Mouse (Mus musculus) liver, embryonic 15.5 days (tissue): ENCODE measurements around the gene Rps6ka1. TPM values are rescaled to one million over a fixed set of nuclear protein-coding genes. Genes with fewer than 3 reads are reported as not detected.

Experiments used
- ATAC-seq: fragments of 200-750 bp; cut with Nextera tagmentation; 2 replicates; pipeline ENCODE4 v1.8.0; 2017; ENCODE audit warnings: moderate number of reproducible peaks, mild to moderate bottlenecking, moderate library complexity; ENCODE audit not compliant: insufficient read depth
- H3K27ac ChIP-seq: fragments of 300-500 bp; sonication (generic); replicated peaks from 2 replicates; pipeline ENCODE4 v1.5.1; 2015; ENCODE audit warnings: mild to moderate bottlenecking, inconsistent platforms
- H3K27me3 ChIP-seq: fragments of 300-500 bp; sonication (generic); 2 replicates; pipeline ENCODE4 v1.6.1; 2015; ENCODE audit warnings: mild to moderate bottlenecking, inconsistent platforms
- H3K36me3 ChIP-seq: fragments of 300-500 bp; sonication (generic); replicated peaks from 2 replicates; pipeline ENCODE4 v1.6.1; 2015; ENCODE audit warnings: moderate library complexity, mild to moderate bottlenecking, inconsistent platforms
- H3K4me1 ChIP-seq: fragments of 300-500 bp; sonication (generic); replicated peaks from 2 replicates; pipeline ENCODE4 v1.6.1; 2015; ENCODE audit warnings: inconsistent platforms
- H3K4me2 ChIP-seq: fragments of 300-500 bp; sonication (generic); 2 replicates; pipeline ENCODE4 v1.6.1; 2015; ENCODE audit warnings: moderate library complexity, mild to moderate bottlenecking, inconsistent platforms
- H3K4me3 ChIP-seq: fragments of 300-500 bp; sonication (generic); replicated peaks from 2 replicates; pipeline ENCODE4 v1.5.1; 2015; ENCODE audit warnings: mild to moderate bottlenecking, inconsistent platforms
- H3K9ac ChIP-seq: fragments of 300-500 bp; sonication (generic); 2 replicates; pipeline ENCODE4 v1.6.1; 2015; ENCODE audit warnings: moderate library complexity, mild to moderate bottlenecking, inconsistent platforms
- H3K9me3 ChIP-seq: fragments of 300-500 bp; sonication (generic); replicated peaks from 2 replicates; pipeline ENCODE4 v1.6.1; 2016; ENCODE audit warnings: inconsistent platforms
- WGBS: fragments of 180-500 bp; shearing (Covaris S2); methylation state at CpG from one replicate; pipeline ENCODE4 v1.1.7; 2015; ENCODE audit warnings: mixed read lengths; ENCODE audit not compliant: insufficient replicate concordance; 5-methylcytosine and 5-hydroxymethylcytosine counted together
- polyA plus RNA-seq: library from polyadenylated mRNA; unstranded; fragments of >200 nt; fragmentation: Nextera tagmentation; extraction: Ambion mirVana; gene quantifications from 2 replicates; pipeline ENCODE4 v1.2.1, GENCODE M21; 2015

Gene Rps6ka1
- polyA plus RNA-seq, 1 experiment from 2014 or later = 68.0 TPM

- Histone ChIP-seq H3K9ac (no peak overlapping the region), H3K27me3 (no peaks in the 10 kb centered on the region), H3K4me3 (no peak overlapping the region), H3K4me1 (peaks cover 12% of the 10 kb centered on the region), H3K4me2 (no peak overlapping the region), H3K36me3 (no peaks in the 10 kb centered on the region), H3K9me3 (no peaks in the 10 kb centered on the region), H3K27ac (no peak overlapping the region)
- ATAC-seq = no peak
- WGBS = 68% methylated on average over 1 of the region's 1 CpGs
These were observed 9.4 kb upstream of the Rps6ka1 start for GRCm38 (mm10) chr4:133896984-133897383.

- 87% methylated on average over 3 of the region's 3 CpGs for WGBS
- no peak overlapping the region for H3K27ac ChIP-seq
- H3K4me2 ChIP-seq = no peak overlapping the region
- no peaks in the 10 kb centered on the region for H3K27me3 ChIP-seq
- H3K9ac ChIP-seq = no peak overlapping the region
- no peak overlapping the region for H3K4me3 ChIP-seq
- peaks cover 12% of the 10 kb centered on the region for H3K4me1 ChIP-seq
- no peaks in the 10 kb centered on the region for H3K36me3 ChIP-seq
- no peaks in the 10 kb centered on the region for H3K9me3 ChIP-seq
- ATAC-seq = no peak
These were observed 8.4 kb upstream of the Rps6ka1 start for GRCm38 (mm10) chr4:133896002-133896401.

GRCm38 (mm10) chr4:133887249-133887648 lies 348 bp downstream of the Rps6ka1 start:
- no peaks in the 10 kb centered on the region for H3K9me3 ChIP-seq
- peak overlapping the region; percentile 70 for H3K4me3 ChIP-seq
- H3K27ac ChIP-seq = peak overlapping the region; percentile 72; the same call in 1 of the 2 replicates
- peaks cover 46% of the 10 kb centered on the region for H3K27me3 ChIP-seq
- H3K4me2 ChIP-seq = peak overlapping the region; percentile 97
- peak overlapping the region; percentile 68 for H3K9ac ChIP-seq
- peak; percentile 30; the same call in 1 of the 2 replicates for ATAC-seq
- under 1% methylated on average over 32 of the region's 32 CpGs for WGBS
- H3K4me1 ChIP-seq = peaks cover 38% of the 10 kb centered on the region
- H3K36me3 ChIP-seq = no peaks in the 10 kb centered on the region

- H3K36me3 ChIP-seq = no peaks in the 10 kb centered on the region
- peaks cover 46% of the 10 kb centered on the region for H3K27me3 ChIP-seq
- H3K9me3 ChIP-seq = no peaks in the 10 kb centered on the region
- H3K4me2 ChIP-seq = peak overlapping the region; percentile 97
- no peak for ATAC-seq
- H3K9ac ChIP-seq = no peak overlapping the region
- H3K4me3 ChIP-seq = peak overlapping the region; percentile 70
- no peak overlapping the region; the same call in 1 of the 2 replicates for H3K27ac ChIP-seq
- WGBS = 38% methylated on average over 10 of the region's 10 CpGs
- H3K4me1 ChIP-seq = peaks cover 50% of the 10 kb centered on the region
These were observed 1.6 kb downstream of the Rps6ka1 start for GRCm38 (mm10) chr4:133885991-133886501.

GRCm38 (mm10) chr4:133885331-133885730 lies 2.3 kb downstream of the Rps6ka1 start:
- no peaks in the 10 kb centered on the region for H3K9me3 ChIP-seq
- H3K4me1 ChIP-seq = peaks cover 51% of the 10 kb centered on the region
- WGBS = 63% methylated on average over 4 of the region's 4 CpGs
- H3K4me2 ChIP-seq = peak overlapping the region; percentile 97
- H3K36me3 ChIP-seq = no peaks in the 10 kb centered on the region
- no peak overlapping the region for H3K27ac ChIP-seq
- peaks cover 46% of the 10 kb centered on the region for H3K27me3 ChIP-seq
- no peak for ATAC-seq
- H3K4me3 ChIP-seq = peak overlapping the region; percentile 70; the same call in 1 of the 2 replicates
- no peak overlapping the region for H3K9ac ChIP-seq

- peaks cover 51% of the 10 kb centered on the region for H3K4me1 ChIP-seq
- no peaks in the 10 kb centered on the region for H3K9me3 ChIP-seq
- no peak overlapping the region for H3K9ac ChIP-seq
- H3K36me3 ChIP-seq = no peaks in the 10 kb centered on the region
- no peak for ATAC-seq
- H3K27me3 ChIP-seq = peaks cover 46% of the 10 kb centered on the region
- peak overlapping the region; percentile 97; the same call in 1 of the 2 replicates for H3K4me2 ChIP-seq
- H3K27ac ChIP-seq = no peak overlapping the region
- H3K4me3 ChIP-seq = no peak overlapping the region
- 58% methylated on average over 3 of the region's 3 CpGs for WGBS
These were observed 2.7 kb downstream of the Rps6ka1 start for GRCm38 (mm10) chr4:133884888-133885287.

- WGBS = 56% methylated on average over 8 of the region's 8 CpGs
- H3K9me3 ChIP-seq = no peaks in the 10 kb centered on the region
- no peak for ATAC-seq
- H3K27me3 ChIP-seq = peaks cover 46% of the 10 kb centered on the region
- no peak overlapping the region for H3K27ac ChIP-seq
- no peak overlapping the region for H3K4me2 ChIP-seq
- no peak overlapping the region for H3K9ac ChIP-seq
- peaks cover 58% of the 10 kb centered on the region for H3K4me1 ChIP-seq
- H3K36me3 ChIP-seq = no peaks in the 10 kb centered on the region
- H3K4me3 ChIP-seq = no peak overlapping the region
These were observed 3.4 kb downstream of the Rps6ka1 start for GRCm38 (mm10) chr4:133884127-133884753.

- Histone ChIP-seq H3K36me3 (no peaks in the 10 kb centered on the region), H3K27me3 (peaks cover 26% of the 10 kb centered on the region), H3K4me2 (no peak overlapping the region), H3K9ac (no peak overlapping the region), H3K4me1 (peaks cover 61% of the 10 kb centered on the region), H3K4me3 (no peak overlapping the region), H3K9me3 (no peaks in the 10 kb centered on the region), H3K27ac (no peak overlapping the region)
- WGBS = 64% methylated on average over 3 of the region's 3 CpGs
- ATAC-seq = no peak
These were observed 5.7 kb downstream of the Rps6ka1 start for GRCm38 (mm10) chr4:133881851-133882250.

- H3K9ac ChIP-seq = no peak overlapping the region
- H3K4me2 ChIP-seq = no peak overlapping the region
- H3K27me3 ChIP-seq = peaks cover 21% of the 10 kb centered on the region
- no peaks in the 10 kb centered on the region for H3K36me3 ChIP-seq
- no peaks in the 10 kb centered on the region for H3K9me3 ChIP-seq
- WGBS = 57% methylated on average over 4 of the region's 4 CpGs
- no peak overlapping the region for H3K27ac ChIP-seq
- ATAC-seq = no peak
- peaks cover 61% of the 10 kb centered on the region for H3K4me1 ChIP-seq
- H3K4me3 ChIP-seq = no peak overlapping the region
These were observed 6.2 kb downstream of the Rps6ka1 start for GRCm38 (mm10) chr4:133881399-133881798.

- no peak overlapping the region for H3K9ac ChIP-seq
- peaks cover 67% of the 10 kb centered on the region for H3K4me1 ChIP-seq
- no peak overlapping the region for H3K4me3 ChIP-seq
- 31% methylated on average over 12 of the region's 12 CpGs for WGBS
- no peaks in the 10 kb centered on the region for H3K9me3 ChIP-seq
- H3K27me3 ChIP-seq = peaks cover 2% of the 10 kb centered on the region; the same call in 1 of the 2 replicates
- H3K36me3 ChIP-seq = no peaks in the 10 kb centered on the region
- peak; percentile 21 for ATAC-seq
- peak overlapping the region; percentile 30 for H3K27ac ChIP-seq
- 0 out of 2 replicates have a peak overlapping the region, but pooled peaks have one; percentile 10 for H3K4me2 ChIP-seq
These were observed 8.3 kb downstream of the Rps6ka1 start for GRCm38 (mm10) chr4:133879145-133879902.
